Mouse (Mus musculus): Measurements from ENCODE around the gene Ywhaq.

GRCm38 (mm10) chr12:21363195-21363594 lies 54.2 kb downstream of the Ywhaq start:
- no peak for TF ChIP-seq CTCF (IDR thresholded peaks at IDR 0.05; ENCODE audit: extremely low read depth, insufficient read length, insufficient replicate concordance, low read depth, low read length)
- TF ChIP-seq POLR2A (IDR thresholded peaks at IDR 0.05; ENCODE audit: low read depth, low read length) = no peak
